Mouse (Mus musculus) heart, embryonic 11.5 days (tissue): ENCODE data around the gene Ptprm. TPM values are rescaled to one million over a fixed set of nuclear protein-coding genes. Genes with fewer than 3 reads are reported as not detected.
A peak's percentile ranks its signal among the peaks of the same experiment; 100 is the strongest.

ENCODE experiments used
- ATAC-seq: fragments of 200-750 bp; cut with Nextera tagmentation; replicated peaks from 2 replicates; pipeline ENCODE4 v1.8.0; 2017; ENCODE audit warnings: moderate library complexity; ENCODE audit not compliant: insufficient number of reproducible peaks, low FRiP score, low TSS enrichment
- H3K27ac ChIP-seq: fragments of 300-500 bp; sonication (generic); 2 replicates; pipeline ENCODE4 v1.5.1; 2014; ENCODE audit warnings: mild to moderate bottlenecking, low read depth, low read length
- H3K27me3 ChIP-seq: fragments of 300-500 bp; sonication (generic); 2 replicates; pipeline ENCODE4 v1.6.1; 2014; ENCODE audit warnings: mild to moderate bottlenecking, low read length, mixed read lengths; ENCODE audit not compliant: control insufficient read depth, insufficient read depth
- H3K36me3 ChIP-seq: fragments of 300-500 bp; sonication (generic); 2 replicates; pipeline ENCODE4 v1.6.1; 2014; ENCODE audit warnings: mild to moderate bottlenecking, low read length, moderate library complexity, mixed read lengths; ENCODE audit not compliant: control insufficient read depth, insufficient read depth
- H3K4me1 ChIP-seq: fragments of 300-500 bp; sonication (generic); 2 replicates; pipeline ENCODE4 v1.6.1; 2014; ENCODE audit warnings: low read length; ENCODE audit not compliant: control insufficient read depth, insufficient read depth
- H3K4me2 ChIP-seq: fragments of 300-500 bp; sonication (generic); 2 replicates; pipeline ENCODE4 v1.6.1; 2014; ENCODE audit warnings: mild to moderate bottlenecking, moderate library complexity
- H3K4me3 ChIP-seq: fragments of 300-500 bp; sonication (generic); 2 replicates; pipeline ENCODE4 v1.5.1; 2014; ENCODE audit warnings: low read depth, low read length
- H3K9ac ChIP-seq: fragments of 300-500 bp; sonication (generic); 2 replicates; pipeline ENCODE4 v1.6.1; 2014; ENCODE audit warnings: mild to moderate bottlenecking, low read depth, low read length, moderate library complexity
- H3K9me3 ChIP-seq: fragments of 300-500 bp; sonication (generic); replicated peaks from 2 replicates; pipeline ENCODE4 v1.6.1; 2016; ENCODE audit warnings: low read length; ENCODE audit not compliant: control insufficient read depth
- WGBS: fragments of 180-500 bp; shearing (Covaris S2); extraction: QIAGEN DNeasy Blood & Tissue Kit; methylation state at CpG from one replicate; pipeline ENCODE4 v1.1.7; 2014; ENCODE audit not compliant: insufficient replicate concordance; 5-methylcytosine and 5-hydroxymethylcytosine counted together
- polyA plus RNA-seq: library from polyadenylated mRNA; unstranded; fragments of >200 nt; fragmentation: Nextera tagmentation; extraction: Ambion mirVana; gene quantifications from 2 replicates; pipeline ENCODE4 v1.2.1, GENCODE M21; 2014

Gene Ptprm
- polyA plus RNA-seq, 1 experiment from 2014 or later: 15.9 TPM

DNA sequence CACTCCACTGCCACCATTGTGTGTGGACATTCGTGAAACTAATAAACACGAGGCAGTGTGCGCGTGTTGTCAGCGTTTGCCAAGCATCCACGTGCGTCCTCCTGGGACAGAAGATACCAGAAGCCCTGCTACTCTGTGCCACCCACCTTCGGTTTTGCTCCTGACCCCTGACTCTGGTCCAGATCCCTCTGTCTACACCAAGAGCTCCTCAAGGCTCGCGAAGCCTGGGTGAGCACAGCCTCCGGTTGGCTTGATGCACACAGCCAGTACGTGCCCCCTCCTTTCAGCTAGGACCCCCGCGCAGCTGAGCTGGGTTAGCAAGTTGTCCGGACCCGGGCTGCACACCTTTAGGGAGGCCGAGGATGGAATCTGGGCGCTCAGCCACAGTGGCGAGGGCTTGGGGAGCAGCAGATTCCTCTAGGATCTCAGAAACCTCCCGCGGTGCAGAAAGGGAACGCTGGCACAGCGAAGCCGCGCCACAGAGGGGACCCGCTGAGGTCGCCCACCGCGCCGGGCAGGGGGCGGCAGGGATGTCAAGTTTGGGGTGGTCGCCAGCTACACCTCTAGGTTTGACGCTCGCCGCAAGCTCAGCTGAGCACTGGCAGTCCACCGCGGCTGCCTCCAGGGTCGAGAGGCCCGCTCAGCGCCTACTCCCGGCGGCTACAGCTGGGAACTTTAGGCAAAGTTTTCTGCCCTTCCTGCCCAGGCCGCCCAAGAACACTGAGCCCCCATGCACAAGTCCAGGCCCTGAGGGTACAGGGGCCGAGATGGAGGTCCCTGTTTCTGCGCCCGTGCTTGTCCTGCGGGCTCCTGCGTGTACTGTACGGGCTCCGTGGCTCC, 1.1 kb downstream of the Ptprm start:
- peak; percentile 28; the same call in 1 of the 2 replicates for ATAC-seq
- H3K4me3 ChIP-seq: peak overlapping the region; percentile 70
- peak overlapping the region; percentile 88 for H3K4me2 ChIP-seq
- no peaks in the 10 kb centered on the region for H3K9me3 ChIP-seq
- no peaks in the 10 kb centered on the region for H3K36me3 ChIP-seq
- 5% methylated on average over 43 of the region's 50 CpGs for WGBS
- H3K9ac ChIP-seq: peak overlapping the region; percentile 85
- 0 out of 2 replicates have a peak, but pooled peaks cover 2% of the 10 kb centered on the region for H3K4me1 ChIP-seq
- peak overlapping the region; percentile 63; the same call in 1 of the 2 replicates for H3K27ac ChIP-seq
- H3K27me3 ChIP-seq: 0 out of 2 replicates have a peak, but pooled peaks cover 3% of the 10 kb centered on the region

DNA sequence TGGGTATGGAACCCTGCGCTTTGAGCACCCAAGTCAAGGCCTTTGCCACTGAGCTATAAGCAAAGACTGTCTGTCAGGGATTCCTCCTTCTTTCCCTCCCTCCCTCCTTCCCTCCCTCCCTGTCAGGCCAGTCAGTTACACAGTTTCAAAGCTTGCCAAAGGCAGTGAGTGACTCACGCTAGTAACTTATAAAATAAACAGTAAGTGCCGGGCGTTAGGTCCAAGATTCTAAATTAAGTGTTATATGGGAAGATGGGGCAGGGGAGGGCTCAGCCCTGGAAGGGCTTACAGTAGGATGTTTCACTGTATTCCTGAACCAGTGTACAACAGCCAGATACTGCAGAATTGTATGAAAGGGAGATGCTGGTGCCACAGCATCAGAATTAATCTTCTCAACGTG, 2.8 kb downstream of the Ptprm start:
- Histone ChIP-seq H3K9me3 (no peaks in the 10 kb centered on the region), H3K4me3 (no peak overlapping the region), H3K4me2 (peak overlapping the region; percentile 88; the same call in 1 of the 2 replicates), H3K27ac (no peak overlapping the region), H3K27me3 (0 out of 2 replicates have a peak, but pooled peaks cover 3% of the 10 kb centered on the region), H3K36me3 (no peaks in the 10 kb centered on the region), H3K4me1 (0 out of 2 replicates have a peak, but pooled peaks cover 2% of the 10 kb centered on the region), H3K9ac (no peak overlapping the region)
- 55% methylated on average over 5 of the region's 5 CpGs for WGBS
- no peak for ATAC-seq

DNA sequence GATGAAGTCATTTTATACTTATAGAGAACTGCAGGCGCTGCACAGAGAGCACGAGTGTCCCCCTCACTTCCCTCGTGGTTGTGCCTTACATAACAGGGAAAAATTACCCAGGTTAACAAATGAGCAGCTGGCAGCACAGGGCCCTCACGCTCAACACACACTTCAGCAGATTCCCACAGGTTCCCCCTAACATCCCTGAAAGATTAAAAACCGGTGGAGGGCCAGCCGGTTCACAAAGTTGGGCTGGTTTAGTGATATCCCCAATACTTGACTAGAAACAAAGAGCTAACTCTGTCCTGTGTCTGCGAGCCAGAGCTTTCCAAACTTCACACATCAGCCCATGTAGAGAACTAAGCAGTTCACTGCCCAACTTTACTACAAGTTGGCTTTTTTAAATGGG, 3.7 kb downstream of the Ptprm start:
- ATAC-seq: no peak
- 0 out of 2 replicates have a peak, but pooled peaks cover 3% of the 10 kb centered on the region for H3K27me3 ChIP-seq
- H3K36me3 ChIP-seq: no peaks in the 10 kb centered on the region
- no peak overlapping the region for H3K4me2 ChIP-seq
- no peak overlapping the region for H3K27ac ChIP-seq
- 0 out of 2 replicates have a peak, but pooled peaks cover 2% of the 10 kb centered on the region for H3K4me1 ChIP-seq
- H3K9ac ChIP-seq: no peak overlapping the region
- 64% methylated on average over 7 of the region's 7 CpGs for WGBS
- H3K4me3 ChIP-seq: no peak overlapping the region
- no peaks in the 10 kb centered on the region for H3K9me3 ChIP-seq

DNA sequence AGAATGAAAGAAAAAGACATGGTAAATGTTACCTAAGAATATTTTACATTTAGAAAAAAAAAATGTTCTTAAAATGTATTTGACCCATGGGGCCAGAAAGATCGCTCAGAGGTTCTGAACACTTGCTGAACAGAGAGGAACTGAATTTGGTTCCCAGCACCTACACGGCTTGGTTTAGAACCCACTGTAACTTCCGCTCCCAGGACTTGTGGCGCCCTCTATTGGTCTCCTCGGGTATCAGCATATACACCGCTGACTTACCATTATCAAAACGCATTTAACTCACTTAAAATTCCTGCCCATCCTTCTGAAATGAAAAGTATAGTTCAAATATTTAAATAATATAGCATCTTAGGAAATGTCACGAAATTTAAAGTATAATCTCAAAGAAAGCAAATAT, 4.7 kb downstream of the Ptprm start:
- Histone ChIP-seq H3K4me1 (no peaks in the 10 kb centered on the region), H3K4me2 (no peak overlapping the region), H3K9ac (no peak overlapping the region), H3K27ac (no peak overlapping the region), H3K4me3 (no peak overlapping the region), H3K36me3 (no peaks in the 10 kb centered on the region), H3K27me3 (0 out of 2 replicates have a peak, but pooled peaks cover 3% of the 10 kb centered on the region), H3K9me3 (no peaks in the 10 kb centered on the region)
- no peak for ATAC-seq
- 87% methylated on average over 8 of the region's 8 CpGs for WGBS

DNA sequence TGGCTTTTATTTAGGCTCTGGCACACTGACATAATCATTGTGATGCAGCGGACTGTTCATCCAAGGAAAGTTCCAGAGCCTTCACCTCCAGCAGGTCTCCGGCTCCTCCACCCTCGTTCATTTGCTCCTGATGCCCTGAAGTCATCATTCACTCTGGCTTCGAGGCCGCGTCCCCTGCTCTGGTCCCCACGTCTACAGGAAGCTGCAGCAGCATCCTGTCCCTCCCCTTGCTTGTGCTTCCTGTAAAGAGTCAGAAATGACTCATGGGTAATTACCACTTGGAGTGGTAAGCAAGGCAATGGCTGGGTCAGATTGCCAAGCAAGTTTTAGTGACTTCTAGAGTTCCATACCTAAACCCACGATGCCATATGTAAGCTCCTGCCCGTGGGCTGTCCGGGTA, 7.3 kb downstream of the Ptprm start:
- Histone ChIP-seq H3K9me3 (no peaks in the 10 kb centered on the region), H3K27me3 (no peaks in the 10 kb centered on the region), H3K4me2 (no peak overlapping the region), H3K9ac (no peak overlapping the region), H3K36me3 (no peaks in the 10 kb centered on the region), H3K4me1 (no peaks in the 10 kb centered on the region), H3K4me3 (no peak overlapping the region), H3K27ac (no peak overlapping the region)
- WGBS: 74% methylated on average over 10 of the region's 10 CpGs
- no peak for ATAC-seq

DNA sequence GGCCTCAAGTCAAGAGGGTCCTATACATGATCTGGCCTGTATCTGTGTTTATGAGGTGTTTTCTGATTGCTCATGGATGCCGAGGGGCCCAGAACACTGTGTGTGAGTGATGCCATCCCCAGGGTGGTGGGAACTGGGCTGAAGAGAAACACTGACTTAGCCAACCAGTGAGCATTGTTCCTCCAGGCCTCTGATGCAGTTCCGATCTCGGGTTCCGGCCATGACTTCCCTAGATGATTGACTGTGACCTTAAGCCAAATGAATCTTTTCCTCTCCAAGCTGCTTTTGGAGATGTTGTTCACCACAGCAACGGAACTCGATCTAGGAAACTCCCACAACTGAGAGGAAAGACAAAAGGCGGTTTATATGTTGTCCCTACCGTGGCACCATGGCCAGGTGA, 9.1 kb downstream of the Ptprm start:
- H3K27me3 ChIP-seq: no peaks in the 10 kb centered on the region
- no peak for ATAC-seq
- H3K4me1 ChIP-seq: no peaks in the 10 kb centered on the region
- H3K9me3 ChIP-seq: no peaks in the 10 kb centered on the region
- H3K4me3 ChIP-seq: no peak overlapping the region
- no peak overlapping the region for H3K27ac ChIP-seq
- H3K9ac ChIP-seq: no peak overlapping the region
- H3K4me2 ChIP-seq: no peak overlapping the region
- 88% methylated on average over 8 of the region's 8 CpGs for WGBS
- H3K36me3 ChIP-seq: no peaks in the 10 kb centered on the region

DNA sequence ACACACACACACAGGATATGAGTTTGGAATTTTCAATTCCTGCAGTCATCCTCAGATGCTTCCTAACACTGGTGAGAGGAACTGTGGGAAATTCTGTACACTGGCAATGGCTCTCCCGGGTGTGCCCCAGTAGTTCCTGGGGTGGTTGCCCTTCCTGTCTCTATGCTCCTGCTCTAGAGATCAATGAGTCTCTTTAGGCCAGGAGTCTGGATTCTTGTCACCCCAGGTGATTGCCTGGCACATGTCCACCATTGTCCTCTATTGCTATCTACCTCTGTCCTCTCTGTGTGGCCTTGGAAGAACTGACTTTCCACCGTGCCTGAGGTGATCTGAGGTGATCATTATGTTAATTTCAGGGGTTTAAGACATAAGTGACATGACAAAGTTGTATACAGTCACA, 10.8 kb downstream of the Ptprm start:
- no peak for ATAC-seq
- no peak overlapping the region for H3K9ac ChIP-seq
- no peak overlapping the region for H3K27ac ChIP-seq
- H3K4me1 ChIP-seq: no peaks in the 10 kb centered on the region
- no peaks in the 10 kb centered on the region for H3K27me3 ChIP-seq
- no peaks in the 10 kb centered on the region for H3K36me3 ChIP-seq
- 77% methylated on average over 2 of the region's 2 CpGs for WGBS
- H3K9me3 ChIP-seq: no peaks in the 10 kb centered on the region
- no peak overlapping the region for H3K4me2 ChIP-seq
- H3K4me3 ChIP-seq: no peak overlapping the region

DNA sequence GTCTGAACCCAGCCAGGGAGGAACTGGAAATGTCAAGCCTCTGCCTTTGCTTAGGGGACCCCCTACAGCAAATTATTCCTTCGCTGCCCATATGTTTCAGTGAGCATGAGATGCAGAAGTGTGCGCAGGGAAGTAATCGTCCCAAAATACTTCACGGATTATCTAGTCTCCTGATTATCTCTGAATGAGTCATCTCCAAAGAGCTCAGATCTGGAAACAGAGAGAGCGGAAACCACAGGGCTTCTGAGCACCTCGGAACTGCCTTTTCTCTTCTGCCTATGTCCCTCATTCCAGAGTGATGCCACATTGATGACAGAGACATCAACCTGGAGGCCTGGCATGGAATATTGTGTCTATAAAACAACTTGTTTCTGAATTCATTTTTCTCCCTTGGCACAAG, 11.3 kb downstream of the Ptprm start:
- Histone ChIP-seq H3K9ac (no peak overlapping the region), H3K27ac (no peak overlapping the region), H3K4me1 (no peaks in the 10 kb centered on the region), H3K4me3 (no peak overlapping the region), H3K36me3 (no peaks in the 10 kb centered on the region), H3K27me3 (no peaks in the 10 kb centered on the region), H3K4me2 (no peak overlapping the region), H3K9me3 (no peaks in the 10 kb centered on the region)
- no peak for ATAC-seq
- 54% methylated on average over 6 of the region's 6 CpGs for WGBS

DNA sequence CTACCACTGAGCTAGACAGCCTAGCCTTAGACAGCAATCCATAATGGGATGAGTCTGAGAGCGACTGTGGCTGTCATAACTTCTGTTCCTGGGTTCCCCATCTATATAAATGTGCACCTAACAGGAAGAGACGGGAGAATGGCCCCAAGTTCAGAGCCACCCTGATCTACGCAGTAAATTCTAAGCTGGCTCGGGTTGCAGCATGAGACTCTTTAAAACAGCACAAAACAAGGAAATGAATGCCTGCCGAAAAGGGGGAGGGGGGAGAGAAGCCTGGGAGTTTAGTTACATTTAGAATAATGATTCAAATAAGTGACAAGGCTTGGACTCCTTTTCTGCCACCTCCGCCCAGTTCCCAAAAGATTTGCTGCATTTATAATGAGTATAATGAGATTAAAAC, 13.9 kb downstream of the Ptprm start:
- Histone ChIP-seq H3K4me3 (no peak overlapping the region), H3K9ac (no peak overlapping the region), H3K27ac (no peak overlapping the region), H3K9me3 (no peaks in the 10 kb centered on the region), H3K4me1 (no peaks in the 10 kb centered on the region), H3K36me3 (no peaks in the 10 kb centered on the region), H3K27me3 (no peaks in the 10 kb centered on the region), H3K4me2 (no peak overlapping the region)
- ATAC-seq: no peak
- WGBS: 79% methylated on average over 6 of the region's 6 CpGs
